Mouse (Mus musculus) liver, adult 2 months (tissue): Measurements from ENCODE around the gene F12. TPM values are rescaled to one million over a fixed set of nuclear protein-coding genes. Genes with fewer than 3 reads are reported as not detected.

Experiments used
- DNase-seq: peaks from one replicate; pipeline ENCODE4 v3.0.0-alpha.2; 2011; ENCODE audit warnings: low read depth, low spot score; ENCODE audit errors: extremely low read depth
- H3K27ac ChIP-seq: fragments of 200-500 bp; replicated peaks from 2 replicates; pipeline ENCODE4 v1.5.1; 2012; ENCODE audit warnings: low read depth, mild to moderate bottlenecking, control low read depth, inconsistent platforms, low read length; ENCODE audit not compliant: insufficient read depth
- H3K27me3 ChIP-seq: fragments of 200-500 bp; 2 replicates; pipeline ENCODE4 v1.6.1; 2012; ENCODE audit warnings: mild to moderate bottlenecking, moderate library complexity, low read length, inconsistent platforms; ENCODE audit not compliant: control insufficient read depth, insufficient read depth
- H3K36me3 ChIP-seq: fragments of 200-500 bp; 2 replicates; pipeline ENCODE4 v1.6.1; 2012; ENCODE audit warnings: low read length, inconsistent platforms; ENCODE audit not compliant: control insufficient read depth, insufficient read depth
- H3K4me1 ChIP-seq: fragments of 200-500 bp; 2 replicates; pipeline ENCODE4 v1.6.1; 2011; ENCODE audit warnings: low read length; ENCODE audit not compliant: control insufficient read depth, insufficient read depth
- H3K4me3 ChIP-seq: fragments of 200-500 bp; 2 replicates; pipeline ENCODE4 v1.5.1; 2011; ENCODE audit warnings: low read depth, mild to moderate bottlenecking, control low read depth, low read length, moderate library complexity; ENCODE audit not compliant: insufficient read depth
- H3K79me2 ChIP-seq: fragments of 200-500 bp; 2 replicates; pipeline ENCODE4 v1.6.1; 2012; ENCODE audit warnings: inconsistent platforms, mild to moderate bottlenecking, low read length, moderate library complexity; ENCODE audit not compliant: control insufficient read depth, insufficient read depth
- H3K9ac ChIP-seq: fragments of 200-500 bp; 2 replicates; pipeline ENCODE4 v1.6.1; 2012; ENCODE audit warnings: low read depth, mild to moderate bottlenecking, control low read depth, inconsistent platforms, low read length
- CTCF ChIP-seq: fragments of 200-500 bp; IDR thresholded peaks from 2 replicates; pipeline ENCODE4 v1.5.1; 2011; ENCODE audit warnings: low read depth, low read length, control low read depth
- POLR2A ChIP-seq: fragments of 200-500 bp; IDR thresholded peaks from 2 replicates; pipeline ENCODE4 v1.6.1; 2011; ENCODE audit warnings: low read length, control low read depth; ENCODE audit not compliant: insufficient read depth; ENCODE audit errors: extremely low read depth
- WGBS: fragments of 180-500 bp; shearing (Covaris S2); methylation state at CpG from one replicate; pipeline ENCODE4 v1.1.7; 2018; 5-methylcytosine and 5-hydroxymethylcytosine counted together
- polyA plus RNA-seq: library from polyadenylated mRNA; depleted of rRNA; stranded (reverse); fragments of >200 nt; gene quantifications from 2 replicates; pipeline ENCODE4 v1.2.3, GENCODE M21; 2012
- total RNA-seq: library from RNA; depleted of rRNA; stranded (reverse); fragments of >200 nt; gene quantifications from 2 replicates; pipeline ENCODE4 v1.2.3, GENCODE M21; 2014

F12 gene
- total and polyA plus RNA-seq, 2 experiments = 391 to 798 TPM

DNA sequence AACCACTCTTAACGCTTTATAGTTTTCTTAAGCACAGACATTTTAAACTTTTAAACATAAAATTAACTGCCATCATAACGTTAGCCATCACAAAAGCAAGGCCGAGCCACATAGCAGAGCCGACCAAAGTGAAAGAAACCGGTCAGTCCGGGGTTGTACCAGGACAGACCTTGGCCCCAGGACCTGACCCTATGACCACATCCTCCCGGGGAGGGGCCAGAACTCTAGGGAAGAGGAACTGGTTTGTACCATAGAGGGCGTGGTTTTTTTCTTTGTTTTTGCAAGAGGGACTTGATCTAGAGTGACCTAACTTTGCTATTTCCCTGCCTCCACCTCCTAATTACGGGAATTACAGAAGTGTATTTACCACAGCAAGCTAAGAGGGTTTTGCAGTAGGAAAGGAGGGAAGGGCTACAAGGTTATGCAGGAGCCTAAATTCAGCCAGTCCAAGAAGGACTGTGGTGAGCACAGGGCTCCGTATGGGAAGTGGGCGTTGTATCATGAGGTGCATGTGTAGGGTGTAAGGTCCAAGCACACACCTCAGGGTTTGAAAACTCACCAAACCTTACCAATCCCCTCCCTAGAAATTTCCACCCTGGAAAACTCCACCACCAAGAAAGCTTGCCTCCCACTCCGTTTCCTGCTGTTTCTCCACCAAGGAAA lies 2.8 kb upstream of the F12 start:
- peaks cover 18% of the 10 kb centered on the region for H3K4me1 ChIP-seq
- peaks cover 11% of the 10 kb centered on the region; the same call in 1 of the 2 replicates for H3K79me2 ChIP-seq
- H3K36me3 ChIP-seq = no peaks in the 10 kb centered on the region; the same call in 1 of the 2 replicates
- H3K27ac ChIP-seq = peak overlapping the region; percentile 93
- H3K9ac ChIP-seq = peak overlapping the region; percentile 63
- H3K4me3 ChIP-seq = peak overlapping the region; percentile 31
- no peak for TF ChIP-seq CTCF
- no peak for TF ChIP-seq POLR2A
- 19% methylated on average over 12 of the region's 12 CpGs for WGBS
- DNase-seq = peak; percentile 95
- H3K27me3 ChIP-seq = no peaks in the 10 kb centered on the region

DNA sequence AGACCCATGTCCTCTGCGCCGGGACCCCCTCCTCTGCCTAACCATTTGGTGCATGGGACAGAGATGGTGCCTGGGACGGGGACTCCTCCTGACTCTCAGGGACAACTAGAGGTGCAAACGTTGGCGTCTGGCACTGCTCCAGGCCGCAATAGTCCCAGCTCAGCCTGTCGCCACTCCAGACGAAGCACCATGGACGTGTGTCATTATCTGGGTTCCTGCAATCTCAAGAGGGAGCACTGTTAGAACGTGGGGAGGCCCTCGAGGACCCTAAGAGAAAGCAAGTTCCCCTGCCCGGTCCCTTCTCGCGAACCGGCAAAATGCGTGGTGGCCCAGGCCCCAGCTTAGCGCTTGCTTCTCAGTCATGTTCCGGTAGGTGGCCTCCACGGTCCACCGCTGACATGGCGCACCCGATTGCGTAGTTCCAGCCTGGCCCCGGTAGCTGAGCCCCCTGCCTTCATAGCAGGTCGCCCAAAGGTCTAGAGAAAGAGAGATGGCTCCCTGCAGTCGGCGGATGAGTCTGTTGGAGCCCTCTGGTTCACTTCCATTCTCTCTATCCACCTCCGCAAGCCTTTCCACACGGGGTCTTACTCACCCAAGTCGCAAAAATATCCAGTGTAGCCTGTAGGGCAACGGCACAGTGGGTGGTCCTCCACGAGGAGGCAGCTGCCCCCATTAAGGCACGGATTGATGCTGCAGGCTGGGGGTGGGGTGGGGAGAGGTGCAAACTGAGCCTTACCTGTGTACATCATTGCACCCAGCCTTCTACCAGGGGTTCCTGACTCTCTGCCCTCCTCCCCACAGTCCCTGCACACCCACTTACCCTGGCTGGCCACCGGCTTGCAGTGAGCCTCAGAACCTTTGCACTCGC lies 5.4 kb downstream of the F12 start:
- Histone ChIP-seq H3K4me1 (peaks cover 2% of the 10 kb centered on the region; the same call in 1 of the 2 replicates), H3K27ac (no peak overlapping the region), H3K9ac (peak overlapping the region; percentile 30; the same call in 1 of the 2 replicates), H3K79me2 (peaks cover 6% of the 10 kb centered on the region; the same call in 1 of the 2 replicates), H3K27me3 (no peaks in the 10 kb centered on the region), H3K4me3 (no peak overlapping the region; the same call in none of the 2 replicates), H3K36me3 (peaks cover 6% of the 10 kb centered on the region; the same call in 1 of the 2 replicates)
- no peak for DNase-seq
- 62% methylated on average over 35 of the region's 35 CpGs for WGBS
- TF ChIP-seq POLR2A (no peak), CTCF (peak; percentile 75)

DNA sequence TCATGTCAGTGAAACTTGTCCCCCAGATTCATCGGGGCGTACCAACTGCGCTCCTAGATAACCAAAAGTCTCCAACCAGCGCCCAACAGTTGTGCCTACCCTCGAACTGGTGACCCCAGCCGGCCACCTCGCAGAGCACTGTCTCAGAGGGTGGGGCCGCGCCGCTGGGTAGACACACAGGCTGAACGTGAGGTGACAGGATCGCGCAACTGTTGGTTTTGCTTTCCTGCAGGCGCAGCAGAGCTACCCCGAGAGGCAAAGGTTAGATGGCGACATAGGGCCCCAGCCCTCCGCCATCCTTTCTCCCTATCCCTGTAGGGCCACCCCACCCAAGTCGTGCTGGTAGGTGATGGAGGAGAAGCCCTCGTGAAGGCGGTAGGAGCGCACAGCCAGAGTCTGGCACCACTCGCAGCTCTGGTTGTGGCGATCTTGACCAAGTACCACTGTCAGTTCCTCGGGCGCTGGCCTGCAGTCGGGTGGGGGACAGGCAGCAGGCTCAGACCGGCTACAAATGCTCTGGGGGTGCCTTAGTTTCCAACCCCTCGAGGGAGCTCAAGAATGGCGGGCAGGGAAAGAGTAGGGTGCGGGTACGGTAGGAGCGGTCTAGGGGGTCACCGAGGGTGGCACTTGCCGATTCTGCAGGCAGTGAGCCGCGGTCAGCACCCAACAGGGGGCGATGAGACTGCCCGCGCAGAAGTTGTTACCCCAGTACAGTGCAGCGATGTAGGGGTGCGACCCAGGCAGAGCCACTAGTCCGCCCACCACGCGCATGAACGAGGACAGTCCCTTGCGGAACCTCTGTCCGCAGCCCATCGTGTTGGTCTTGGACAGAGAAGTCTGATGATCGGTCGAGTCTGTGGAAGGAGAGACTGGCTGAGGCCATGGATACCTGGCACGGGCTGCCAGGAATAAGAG lies 6.3 kb downstream of the F12 start:
- TF ChIP-seq POLR2A (no peak), CTCF (no peak)
- DNase-seq = no peak
- peaks cover 6% of the 10 kb centered on the region; the same call in 1 of the 2 replicates for H3K36me3 ChIP-seq
- no peak overlapping the region for H3K9ac ChIP-seq
- WGBS = 74% methylated on average over 51 of the region's 51 CpGs
- H3K79me2 ChIP-seq = no peaks in the 10 kb centered on the region
- no peaks in the 10 kb centered on the region for H3K27me3 ChIP-seq
- no peak overlapping the region for H3K27ac ChIP-seq
- H3K4me1 ChIP-seq = peaks cover 2% of the 10 kb centered on the region; the same call in 1 of the 2 replicates
- no peak overlapping the region for H3K4me3 ChIP-seq

DNA sequence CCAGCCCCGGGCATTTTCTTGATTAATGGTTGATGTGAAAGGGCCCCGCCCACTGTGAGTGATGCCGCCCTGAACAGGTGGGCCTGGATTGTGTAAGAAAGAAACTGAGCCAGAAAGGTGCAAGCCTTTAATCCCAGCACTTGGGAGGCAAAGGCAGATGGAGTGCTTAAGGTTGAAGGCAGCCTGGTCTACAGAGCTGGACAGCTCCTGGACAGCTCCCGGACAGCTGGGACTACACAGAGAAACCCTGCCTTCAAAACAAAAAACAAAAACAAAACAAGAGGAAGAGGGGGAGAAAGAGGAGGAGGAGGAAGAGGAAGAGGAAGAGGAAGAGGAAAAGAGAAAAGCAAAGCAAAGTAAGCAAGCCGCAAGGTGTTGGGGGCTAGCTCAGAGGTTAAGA lies 7.5 kb downstream of the F12 start:
- no peaks in the 10 kb centered on the region for H3K27me3 ChIP-seq
- H3K79me2 ChIP-seq = no peaks in the 10 kb centered on the region
- H3K9ac ChIP-seq = no peak overlapping the region
- H3K27ac ChIP-seq = no peak overlapping the region
- no peak for TF ChIP-seq POLR2A
- TF ChIP-seq CTCF = no peak
- H3K4me1 ChIP-seq = peaks cover 2% of the 10 kb centered on the region; the same call in 1 of the 2 replicates
- DNase-seq = no peak
- H3K4me3 ChIP-seq = no peak overlapping the region
- H3K36me3 ChIP-seq = peaks cover 6% of the 10 kb centered on the region; the same call in 1 of the 2 replicates
- WGBS = 66% methylated on average over 5 of the region's 5 CpGs

DNA sequence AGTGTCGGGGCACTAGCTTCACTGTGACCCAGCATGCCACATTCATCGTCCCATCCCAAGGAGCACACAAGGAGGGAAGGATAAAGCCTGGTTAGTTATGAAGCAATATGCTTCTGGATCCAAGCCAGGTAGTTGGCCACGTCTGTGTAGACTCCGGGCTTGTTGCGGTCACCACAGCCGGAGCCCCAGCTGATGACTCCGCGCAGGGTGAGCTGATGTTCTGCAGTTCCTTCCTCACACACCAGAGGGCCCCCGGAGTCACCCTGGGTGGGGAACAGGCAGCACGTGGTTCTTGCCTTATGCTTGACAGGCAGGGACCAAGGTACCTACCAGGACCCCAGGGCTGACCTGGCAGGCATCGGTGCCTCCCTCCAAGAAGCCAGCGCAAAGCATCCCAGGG lies 8.6 kb downstream of the F12 start:
- 11% methylated on average over 12 of the region's 12 CpGs for WGBS
- TF ChIP-seq POLR2A = 0 out of 2 replicates have a peak, but pooled peaks have one; percentile 30
- TF ChIP-seq CTCF = peak; percentile 90
- Histone ChIP-seq H3K79me2 (no peaks in the 10 kb centered on the region), H3K9ac (no peak overlapping the region), H3K4me1 (no peaks in the 10 kb centered on the region), H3K27me3 (no peaks in the 10 kb centered on the region), H3K4me3 (no peak overlapping the region), H3K27ac (no peak overlapping the region), H3K36me3 (peaks cover 4% of the 10 kb centered on the region; the same call in 1 of the 2 replicates)
- peak; percentile 63 for DNase-seq
